Mouse (Mus musculus) layer of hippocampus, adult 9-11 months (tissue): ENCODE measurements around the gene Fcer1g.

Experiments used
- DNase-seq: peaks from one replicate; pipeline ENCODE4 v3.0.0; 2022

Gene Fcer1g

DNA sequence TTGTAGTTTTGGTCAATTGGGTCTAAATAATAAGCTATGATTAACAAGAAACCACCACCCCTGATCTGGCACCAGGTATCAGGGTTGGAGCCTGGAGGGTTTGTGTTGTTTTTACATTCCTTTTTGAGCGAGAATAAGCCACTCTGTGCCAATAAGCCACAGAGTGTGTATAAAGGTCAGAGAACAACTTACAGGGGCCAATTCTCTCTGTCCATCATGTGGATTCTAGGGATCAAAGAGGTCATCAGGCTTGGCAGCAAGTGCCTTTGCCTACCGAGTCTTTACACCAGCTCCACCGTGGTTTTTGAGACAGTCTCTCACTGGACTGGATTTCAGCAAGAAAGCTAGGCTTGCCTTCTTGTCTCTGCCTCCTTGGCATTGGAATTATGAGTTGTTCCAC is 21.3 kb downstream of the Fcer1g start:
- DNase-seq: no peak

DNA sequence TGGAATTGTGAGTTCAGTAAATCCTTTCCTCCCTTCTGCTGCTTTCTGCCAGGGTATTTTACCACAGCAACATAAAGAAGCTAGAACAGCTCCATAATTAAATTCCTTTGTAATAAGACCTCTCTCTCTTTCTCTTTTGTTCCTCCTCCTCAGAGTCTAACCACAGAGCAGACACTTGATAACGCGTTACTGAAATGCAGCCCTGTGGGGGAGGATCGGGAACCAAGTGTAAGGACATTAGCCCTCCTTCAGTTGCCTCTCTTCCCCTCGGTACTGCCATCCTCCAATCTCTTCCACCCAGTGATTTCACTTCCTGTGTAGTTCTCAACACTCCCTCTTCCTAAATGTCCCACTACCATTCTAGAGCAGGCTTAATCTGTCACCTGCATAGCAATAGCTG is 24.8 kb downstream of the Fcer1g start:
- no peak for DNase-seq

DNA sequence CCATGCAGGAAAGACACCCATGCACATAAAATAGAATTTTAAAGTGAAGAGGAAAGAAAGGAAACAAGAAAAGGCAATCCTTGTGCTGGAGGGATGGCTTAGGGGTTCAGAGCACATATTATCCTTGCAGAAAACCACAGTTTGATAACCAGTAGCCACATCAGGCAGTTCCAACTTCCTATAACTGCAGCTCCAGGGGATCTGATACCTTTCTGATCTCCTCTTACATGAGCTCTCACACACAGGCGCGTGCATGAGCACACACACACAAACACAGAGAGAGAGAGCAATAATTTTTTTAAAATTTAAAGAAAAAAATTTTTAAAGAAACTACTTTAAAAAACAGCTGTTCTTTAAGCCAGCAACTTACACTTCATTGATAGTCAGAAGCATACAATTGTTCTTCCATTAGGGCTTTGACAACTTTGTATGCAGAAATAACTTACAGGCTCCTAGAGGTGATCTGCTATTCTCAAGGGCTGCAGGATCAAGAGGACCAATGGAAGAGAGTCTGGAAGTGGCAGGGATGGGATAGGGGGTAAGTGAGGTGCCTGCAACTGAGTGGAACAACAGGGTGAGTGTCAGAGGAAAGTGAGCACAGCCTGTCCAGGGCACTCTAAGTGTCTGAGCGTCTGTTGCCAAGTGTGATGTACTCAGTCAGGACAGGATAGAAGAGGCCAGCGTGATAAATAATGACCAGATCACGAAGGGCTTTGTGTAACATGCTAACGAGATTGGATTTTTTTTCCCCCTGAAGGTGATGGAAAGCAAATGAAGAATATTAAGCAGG is 28.3 kb downstream of the Fcer1g start:
- no peak for DNase-seq

DNA sequence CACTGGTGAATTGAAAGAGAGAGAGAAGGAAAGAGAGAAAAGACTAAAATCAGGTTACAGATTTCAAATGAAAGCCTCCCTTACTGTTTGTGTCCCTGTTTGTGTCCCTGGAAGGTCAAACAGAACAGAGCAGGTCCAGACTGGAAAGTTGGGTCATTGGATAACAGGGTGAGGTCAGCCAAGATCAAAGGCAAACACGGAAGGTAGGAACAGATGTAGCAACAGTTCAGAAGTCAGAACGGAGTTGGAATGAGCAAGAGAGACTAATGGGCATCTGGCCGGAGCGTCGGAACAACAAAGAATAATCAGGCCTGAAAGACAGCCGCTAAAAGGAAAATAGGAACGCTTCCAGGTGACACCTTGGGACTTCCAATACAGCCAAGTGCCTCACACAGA is 29.9 kb downstream of the Fcer1g start:
- no peak for DNase-seq

DNA sequence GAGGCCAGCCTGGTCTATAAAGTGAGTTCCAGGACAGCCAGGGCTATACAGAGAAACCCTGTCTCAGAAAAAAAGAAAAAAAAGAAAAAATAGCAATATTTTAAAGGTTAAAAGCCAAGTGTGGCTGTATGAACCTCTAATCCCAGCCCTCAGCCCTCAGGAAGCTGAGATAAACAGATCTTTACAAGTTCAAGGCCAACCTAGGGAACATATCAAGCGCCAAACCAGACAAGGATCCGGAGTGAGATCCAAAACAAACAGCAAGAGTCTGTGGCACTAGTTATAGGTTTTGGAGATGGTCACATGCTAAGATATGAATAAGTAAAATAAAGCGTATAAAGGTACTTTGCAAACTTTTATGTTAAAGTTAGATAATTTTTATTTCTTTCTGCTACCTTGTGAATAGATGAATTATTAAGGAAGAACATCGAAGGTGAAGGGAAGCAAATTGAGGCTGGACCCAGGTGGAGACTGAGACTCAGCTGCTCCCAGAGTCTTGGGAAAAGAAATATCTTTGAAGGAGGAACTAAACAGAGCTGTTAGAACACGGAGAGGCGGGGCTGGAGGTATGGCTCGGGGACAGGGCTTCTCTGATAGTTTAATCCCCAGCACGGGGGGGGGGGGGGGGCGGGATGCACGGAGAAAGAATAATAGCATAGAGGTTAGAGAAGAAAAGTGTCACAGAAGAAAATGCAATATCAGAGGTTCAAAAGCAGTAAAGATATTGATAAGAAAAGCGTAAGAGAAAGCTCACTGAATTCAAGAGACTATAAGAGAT is 30.5 kb downstream of the Fcer1g start:
- DNase-seq: no peak

DNA sequence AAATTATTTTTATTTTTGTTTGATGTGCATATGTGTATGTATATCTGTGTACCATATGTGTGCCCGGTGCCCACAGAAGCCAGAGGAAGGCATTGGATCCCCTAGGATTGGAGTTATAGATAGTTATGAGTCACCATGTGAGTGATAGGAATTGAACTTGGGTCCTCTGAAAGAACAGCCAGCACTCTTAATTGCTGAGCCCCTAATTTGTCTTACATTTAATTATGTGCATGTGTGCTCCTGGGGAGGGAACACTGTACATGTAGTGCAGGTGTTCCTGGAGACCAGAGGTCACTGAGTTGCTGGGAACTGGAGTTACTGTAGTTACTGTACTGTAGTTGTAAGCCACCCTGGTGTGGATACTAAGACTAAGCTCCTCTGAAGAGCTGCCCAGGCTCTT is 33.4 kb downstream of the Fcer1g start:
- no peak for DNase-seq

DNA sequence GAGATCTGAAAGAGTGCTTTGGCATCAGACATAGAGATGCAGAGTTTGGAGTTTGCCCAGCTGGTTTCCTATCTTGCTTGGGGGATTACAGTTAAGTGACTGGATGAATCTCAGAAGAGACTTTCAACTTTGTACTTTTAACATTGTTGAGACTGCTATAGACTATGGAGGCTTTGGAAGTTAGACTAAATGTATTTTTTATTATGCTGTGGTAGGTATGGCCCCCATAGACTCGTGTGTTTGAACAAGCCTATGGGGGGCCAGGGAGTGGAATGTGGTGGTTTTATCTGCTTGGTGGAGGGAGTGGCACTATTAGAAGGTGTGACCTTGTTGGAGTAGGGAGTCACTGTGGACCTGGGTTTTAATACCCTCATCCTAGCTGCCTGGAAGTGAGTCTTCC is 34.6 kb downstream of the Fcer1g start:
- DNase-seq: no peak

DNA sequence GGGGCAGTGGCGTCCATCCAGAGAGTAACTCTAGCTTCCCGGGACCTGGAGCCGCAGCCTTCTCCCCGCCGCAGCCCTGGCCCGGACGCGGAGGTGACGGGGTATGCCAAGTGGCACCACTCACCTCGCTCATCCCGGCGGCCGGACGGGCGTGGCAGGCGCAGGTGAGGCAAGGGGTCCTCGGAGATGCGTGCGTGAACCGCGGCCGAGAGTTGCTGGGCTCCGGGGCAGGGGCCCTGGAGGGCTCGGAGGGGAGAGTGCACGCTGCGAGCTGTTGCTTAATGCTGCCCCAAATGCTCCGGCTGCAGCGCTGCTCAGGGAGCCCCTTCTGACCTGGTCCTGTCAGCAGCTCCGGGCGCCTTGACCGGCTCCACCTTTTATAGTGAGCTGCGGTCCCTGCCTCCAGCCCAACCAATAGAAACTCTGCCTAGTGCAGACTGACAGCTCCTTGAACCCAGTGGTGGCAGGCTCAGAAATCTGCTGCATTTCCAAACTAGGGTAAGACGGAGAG is 38.2 kb downstream of the Fcer1g start, which contains the start of gene Pcp4l1:
Gene Pcp4l1, minus strand, starts transcription at position 382 of the 511 bp plus-strand sequence.
- peak; percentile 51 for DNase-seq

DNA sequence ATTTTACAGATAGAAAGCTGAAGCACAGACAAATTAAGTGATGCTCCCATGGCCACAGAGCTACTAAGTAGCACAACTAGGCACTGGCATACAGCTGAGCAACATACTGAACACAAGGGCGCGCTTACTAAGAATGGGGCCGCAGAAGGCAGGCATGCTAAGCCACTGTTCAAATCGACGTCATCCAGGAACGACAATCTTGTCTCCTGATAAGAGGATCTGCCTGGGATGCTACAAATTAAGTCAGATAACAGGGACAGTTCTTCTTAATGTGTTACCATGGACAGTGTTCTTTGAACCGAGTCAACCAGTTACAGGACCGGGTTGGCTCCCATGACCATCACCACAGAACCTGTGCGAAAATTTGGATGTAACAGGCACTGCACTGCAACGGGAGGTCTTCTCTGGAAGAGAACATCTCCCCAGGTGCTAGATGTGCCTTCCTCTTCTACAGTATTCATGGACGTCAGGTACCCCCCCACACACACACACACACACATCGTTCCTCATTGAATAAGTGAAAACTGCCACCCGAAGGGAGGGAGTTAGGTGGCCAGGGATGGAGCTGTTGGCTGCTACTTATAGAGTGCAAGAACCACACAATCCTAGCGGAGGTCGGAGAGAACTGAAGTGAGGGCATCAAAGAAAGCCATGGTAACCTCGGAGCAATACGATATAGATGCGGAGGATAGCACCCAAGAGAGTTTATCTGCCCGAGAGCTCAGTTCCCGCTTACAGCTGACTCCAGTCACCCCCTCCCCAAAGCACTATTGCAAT is 38.9 kb downstream of the Fcer1g start:
- DNase-seq: no peak

DNA sequence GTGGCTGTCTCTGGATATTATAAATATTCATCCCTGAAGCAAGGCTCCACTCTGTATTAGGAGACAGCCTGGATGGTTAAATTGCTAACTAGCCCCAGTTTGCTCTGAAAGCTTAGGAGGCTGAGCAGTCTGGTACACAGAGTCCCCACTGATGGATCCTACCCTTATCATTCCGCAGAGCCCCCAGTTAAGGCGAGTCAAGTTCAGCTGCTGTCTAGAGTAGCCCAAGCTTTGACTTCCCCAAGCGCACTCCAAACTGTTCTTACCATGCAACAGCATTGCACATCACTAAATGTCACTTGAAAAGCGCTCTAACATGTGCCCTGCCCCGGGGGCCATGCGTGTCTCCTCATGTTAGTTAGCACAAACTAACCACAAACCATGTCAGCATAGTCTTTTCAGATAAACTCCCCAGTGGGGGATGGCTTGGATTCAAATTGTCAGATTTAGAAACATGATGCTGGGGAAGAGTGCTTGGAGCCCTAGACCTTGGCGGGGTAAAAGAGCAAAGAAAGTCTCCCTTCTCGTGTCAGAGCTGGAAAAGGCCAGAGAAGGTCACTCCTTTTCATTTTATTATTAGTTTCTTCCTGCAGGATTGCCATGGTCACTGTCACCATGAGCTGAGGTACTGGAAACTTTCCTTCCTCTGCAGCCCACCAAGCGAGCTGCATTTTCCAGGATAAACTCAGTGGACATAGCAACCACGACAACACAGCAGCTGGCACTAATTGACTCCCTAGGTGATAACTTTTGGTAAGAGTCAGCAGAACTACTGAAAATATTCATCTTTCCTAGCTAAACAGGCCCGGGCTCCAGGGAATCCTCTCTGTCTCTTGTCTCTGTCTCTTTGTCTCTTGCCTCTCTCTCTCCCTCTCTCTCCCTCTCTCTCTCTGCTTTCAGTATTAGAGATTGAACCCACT is 40.0 kb downstream of the Fcer1g start:
- DNase-seq: no peak

DNA sequence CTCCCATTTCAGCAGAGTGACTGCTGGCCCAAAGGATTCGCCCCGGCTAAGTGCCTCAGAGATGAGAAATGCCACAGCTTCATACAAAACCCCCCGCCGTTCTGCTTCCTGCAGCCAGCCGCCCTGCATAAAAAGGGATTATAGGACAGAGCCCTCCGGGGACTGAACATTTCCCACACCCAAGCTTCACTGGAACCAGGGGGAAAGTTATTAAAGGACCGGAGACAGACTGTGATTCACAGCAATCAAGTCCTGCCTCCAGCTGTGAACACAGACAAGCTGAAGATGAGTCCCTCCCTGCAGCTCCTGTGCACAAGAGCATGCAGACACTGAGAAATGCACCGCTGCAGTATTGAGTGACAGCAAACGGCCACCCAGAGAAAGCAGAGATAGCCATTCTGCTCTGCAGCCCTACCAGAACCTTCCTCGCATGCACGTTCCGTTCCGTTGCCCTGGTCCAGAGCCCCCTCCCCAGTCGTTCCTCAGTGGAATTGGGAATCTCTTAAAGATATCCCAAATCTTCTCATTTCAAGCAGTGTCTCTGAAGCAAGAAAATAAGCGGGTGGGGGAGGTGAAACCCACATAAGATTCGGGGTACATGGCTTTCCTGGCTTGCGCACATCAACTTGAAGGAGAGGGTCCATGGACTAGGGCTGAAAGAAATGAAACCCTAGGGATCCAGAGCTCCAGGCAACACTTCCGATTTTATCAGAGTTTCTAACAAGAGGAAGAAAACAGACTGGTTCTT is 40.9 kb downstream of the Fcer1g start:
- no peak for DNase-seq

DNA sequence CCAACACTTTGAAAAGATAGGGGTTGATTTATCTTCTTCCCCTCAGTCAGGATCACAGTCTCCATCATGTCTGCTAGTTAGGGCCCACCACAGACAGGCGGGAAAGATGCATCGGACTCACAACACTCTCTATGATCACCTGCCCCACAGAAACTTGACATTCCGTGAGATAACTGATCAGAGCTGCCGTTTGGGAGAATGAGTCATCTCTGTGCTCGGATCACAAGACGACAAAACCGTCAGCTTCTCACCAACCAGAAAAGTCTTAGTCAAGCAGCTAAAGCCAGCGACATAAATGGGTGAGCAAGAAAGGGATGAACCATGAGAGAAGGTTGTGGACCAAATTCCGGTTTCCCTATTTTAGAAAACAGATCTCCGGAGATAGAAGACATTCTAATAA is 41.9 kb downstream of the Fcer1g start:
- no peak for DNase-seq

DNA sequence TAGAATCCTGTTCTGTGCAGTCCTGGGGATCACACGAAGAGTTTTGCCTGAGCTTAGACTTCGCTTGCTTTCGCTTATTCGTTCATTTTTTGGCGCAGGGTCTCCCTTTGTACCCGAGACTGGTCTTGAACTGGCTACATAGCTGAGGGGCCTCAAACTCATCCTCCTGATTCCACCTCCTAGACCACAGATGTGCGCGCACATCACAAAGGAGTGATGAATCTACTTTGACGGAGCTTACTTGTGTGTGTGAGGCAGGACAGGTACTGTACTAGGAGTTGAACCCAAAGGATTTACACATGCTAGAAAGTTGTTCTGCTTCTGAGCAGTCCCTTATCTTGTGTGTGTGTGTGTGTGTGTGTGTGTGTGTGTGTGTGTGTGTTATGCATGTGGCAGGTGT is 43.3 kb downstream of the Fcer1g start:
- DNase-seq: no peak

DNA sequence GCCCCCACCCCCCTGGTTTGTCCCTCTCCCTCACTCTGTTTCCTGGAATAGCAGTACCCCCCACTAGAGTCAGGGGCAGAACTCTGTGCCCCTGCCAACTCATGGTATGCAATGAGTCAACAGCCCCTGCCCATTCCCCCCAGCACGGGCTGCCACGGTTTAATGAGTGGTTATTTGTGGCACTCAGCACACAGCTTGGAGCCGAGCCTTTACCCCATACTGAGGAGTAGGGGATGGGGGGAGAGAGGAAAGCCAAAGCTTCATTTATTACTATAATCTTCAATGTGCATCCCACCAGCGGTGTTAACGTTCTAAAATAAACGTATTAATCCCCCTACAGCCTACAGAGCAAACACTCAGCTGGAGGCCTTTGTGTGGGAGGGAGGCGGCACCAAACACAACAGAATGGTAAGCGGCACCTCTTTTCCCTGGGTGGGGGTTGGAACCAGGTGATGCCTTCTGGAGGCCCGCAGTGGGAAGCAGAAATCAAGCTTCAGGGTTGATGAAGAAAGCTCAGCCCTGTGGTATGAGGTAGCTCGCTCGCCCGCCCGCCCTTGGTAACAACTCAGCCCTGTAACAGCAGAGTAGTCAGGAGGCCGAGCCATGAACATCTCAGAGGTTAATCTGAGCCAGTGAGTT is 44.6 kb downstream of the Fcer1g start:
- DNase-seq: no peak

DNA sequence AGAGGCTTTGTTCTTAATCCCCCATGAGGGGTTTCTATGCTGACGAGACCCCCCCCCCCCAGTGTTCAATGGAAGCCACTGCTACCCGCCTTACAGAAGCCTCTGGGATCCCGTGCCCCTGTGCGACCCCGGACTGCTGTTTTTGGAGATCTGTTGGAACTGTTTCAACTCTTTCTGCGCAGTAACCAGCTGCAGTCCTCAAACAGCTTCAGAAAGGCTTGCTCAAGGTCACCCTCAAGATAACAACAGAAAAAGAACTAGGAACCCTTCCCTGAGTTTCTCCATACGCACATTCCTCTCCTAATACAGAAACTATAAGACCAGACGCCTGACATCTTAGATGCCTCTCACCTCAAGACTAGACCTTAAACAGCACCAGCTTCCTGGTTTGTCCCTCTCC is 45.1 kb downstream of the Fcer1g start:
- no peak for DNase-seq

DNA sequence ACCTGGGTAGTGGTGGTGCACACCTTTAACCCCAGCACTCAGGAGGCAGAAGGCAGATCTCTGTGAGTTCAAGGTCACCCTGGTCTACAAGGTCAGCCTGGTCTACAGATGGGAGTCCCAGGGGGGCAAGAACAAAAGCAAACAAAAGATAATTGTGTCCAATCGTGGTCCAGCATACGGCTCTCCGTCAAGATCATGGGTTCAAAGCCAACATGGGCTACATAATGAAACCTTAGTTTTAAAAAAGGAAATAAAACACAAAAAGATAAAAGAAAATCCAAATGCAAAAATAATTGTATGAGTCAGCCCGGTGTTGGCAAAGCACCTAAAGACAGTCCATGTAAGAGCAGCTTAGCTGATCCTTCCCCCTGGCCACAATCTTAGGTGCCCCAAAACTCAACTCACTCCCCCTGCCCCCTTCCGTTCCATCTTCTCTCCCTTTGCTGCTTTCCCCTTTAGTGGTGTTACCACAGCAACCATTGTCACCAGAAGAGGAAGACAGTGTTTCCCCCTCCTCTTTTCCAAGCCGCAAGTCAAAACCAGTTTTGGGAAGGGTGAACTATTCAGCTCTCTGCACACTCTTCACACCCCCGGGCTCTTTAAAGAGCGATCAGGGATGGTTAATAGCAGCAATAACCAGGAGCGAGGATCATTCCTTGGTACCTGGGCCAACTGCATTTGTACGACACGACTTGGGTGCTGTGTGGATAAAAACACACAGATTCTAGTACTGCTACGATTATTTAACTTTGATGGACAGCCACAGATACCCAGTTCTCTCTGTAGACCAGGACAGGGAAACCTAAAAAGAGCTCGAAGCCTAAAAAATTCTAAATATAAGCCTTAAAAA is 46.1 kb downstream of the Fcer1g start:
- DNase-seq: no peak

DNA sequence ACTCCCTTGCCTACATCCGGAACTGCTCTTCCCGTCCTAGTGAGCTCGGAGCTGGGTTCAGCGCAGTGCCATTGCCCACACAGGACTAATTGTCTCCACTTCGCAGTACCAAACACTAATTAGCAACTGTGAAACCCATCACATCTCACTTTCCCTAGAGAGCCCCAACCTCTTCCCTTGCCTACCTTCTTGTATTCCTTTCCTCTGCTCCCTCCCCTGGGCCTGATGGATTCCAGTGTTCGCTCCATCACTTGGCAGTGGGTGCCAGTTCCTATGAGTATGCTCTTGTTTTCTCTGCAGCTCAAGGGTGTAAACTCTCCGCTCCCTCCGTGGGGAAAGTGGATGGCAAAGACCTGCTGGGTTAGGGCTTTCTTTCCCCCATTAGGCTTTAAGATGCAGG is 48.5 kb downstream of the Fcer1g start:
- no peak for DNase-seq

DNA sequence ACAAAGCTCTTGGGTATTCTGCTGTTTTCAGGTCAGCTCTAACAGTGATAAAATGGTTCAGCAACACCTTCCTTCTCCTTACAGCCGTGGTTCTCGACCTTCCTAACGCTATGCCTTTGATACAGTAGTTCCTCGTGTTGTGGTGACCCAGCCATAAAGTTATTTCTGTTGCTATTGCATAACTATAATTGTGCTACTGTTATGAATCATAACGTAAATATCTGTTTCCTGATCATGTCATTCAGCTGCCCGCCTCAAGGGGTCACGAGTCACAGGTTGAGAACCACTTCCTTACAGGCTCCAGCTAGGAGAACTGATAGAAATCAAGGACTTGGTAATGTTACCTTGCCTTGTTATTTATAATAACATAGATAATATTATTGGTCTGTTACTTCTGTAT is 49.9 kb downstream of the Fcer1g start:
- no peak for DNase-seq

DNA sequence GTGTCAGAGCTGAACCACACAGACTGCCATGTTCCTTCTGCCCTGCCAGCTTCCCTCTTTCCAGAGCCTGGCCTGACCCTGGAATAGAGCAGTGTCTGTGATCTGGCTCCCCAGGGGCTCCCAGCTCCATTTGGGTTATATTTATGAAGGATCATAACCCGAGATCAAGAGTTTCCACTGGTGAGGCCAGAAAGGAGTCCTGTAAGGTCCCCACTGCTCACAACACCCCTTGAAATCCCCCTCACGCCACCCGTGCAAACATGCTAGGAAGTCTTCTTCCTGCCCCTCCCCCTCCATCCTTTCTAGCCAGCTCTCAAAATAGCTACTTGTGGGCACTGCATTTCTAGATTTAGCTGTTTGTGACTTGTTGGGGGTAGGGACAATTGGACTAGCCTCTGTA is 50.5 kb downstream of the Fcer1g start:
- peak; percentile 38 for DNase-seq

DNA sequence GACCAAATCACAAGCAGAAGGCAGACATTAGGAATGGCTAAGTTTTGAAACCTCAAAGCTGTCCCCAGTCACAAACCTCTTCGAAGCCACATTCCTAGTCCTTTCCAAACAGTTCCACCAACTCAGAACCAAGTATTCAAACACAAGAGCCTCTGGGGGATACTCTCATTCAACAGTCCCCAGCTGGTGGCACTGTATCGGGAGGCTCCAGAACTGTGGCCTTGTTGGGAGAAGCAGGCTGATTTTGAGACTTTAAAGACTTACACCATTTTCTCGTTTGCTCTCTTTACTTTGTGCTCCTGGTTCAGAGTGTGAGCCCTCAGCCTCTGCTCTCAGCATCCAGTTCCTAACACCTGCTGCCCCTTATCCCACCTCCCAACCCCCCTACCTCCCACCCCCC is 51.1 kb downstream of the Fcer1g start:
- DNase-seq: no peak
